Mouse (Mus musculus) limb, embryonic 12.5 days (tissue): ENCODE results near the gene Spast. TPM values are rescaled to one million over a fixed set of nuclear protein-coding genes. Genes with fewer than 3 reads are reported as not detected.

Experiments used
- ATAC-seq: fragments of 200-750 bp; cut with Nextera tagmentation; 2 replicates; pipeline ENCODE4 v1.8.0; 2017; ENCODE audit warnings: low read depth, moderate TSS enrichment; ENCODE audit not compliant: insufficient number of reproducible peaks, insufficient read depth, low FRiP score, low TSS enrichment
- H3K27ac ChIP-seq: fragments of 300-500 bp; sonication (generic); 2 replicates; pipeline ENCODE4 v1.5.1; 2016; ENCODE audit warnings: mild to moderate bottlenecking, moderate library complexity
- H3K27me3 ChIP-seq: fragments of 300-500 bp; sonication (generic); 2 replicates; pipeline ENCODE4 v1.6.1; 2016; ENCODE audit warnings: mild to moderate bottlenecking, moderate library complexity
- H3K36me3 ChIP-seq: fragments of 300-500 bp; sonication (generic); 2 replicates; pipeline ENCODE4 v1.6.1; 2016; ENCODE audit warnings: mild to moderate bottlenecking, moderate library complexity
- H3K4me1 ChIP-seq: fragments of 300-500 bp; sonication (generic); replicated peaks from 2 replicates; pipeline ENCODE4 v1.6.1; 2016
- H3K4me2 ChIP-seq: fragments of 300-500 bp; sonication (generic); 2 replicates; pipeline ENCODE4 v1.6.1; 2016; ENCODE audit warnings: mild to moderate bottlenecking, moderate library complexity
- H3K4me3 ChIP-seq: fragments of 300-500 bp; sonication (generic); replicated peaks from 2 replicates; pipeline ENCODE4 v1.5.1; 2016; ENCODE audit warnings: mild to moderate bottlenecking
- H3K9ac ChIP-seq: fragments of 300-500 bp; sonication (generic); replicated peaks from 2 replicates; pipeline ENCODE4 v1.6.1; 2016; ENCODE audit warnings: mild to moderate bottlenecking, moderate library complexity
- H3K9me3 ChIP-seq: fragments of 300-500 bp; sonication (generic); 2 replicates; pipeline ENCODE4 v1.6.1; 2016; ENCODE audit warnings: mild to moderate bottlenecking, moderate library complexity
- WGBS: fragments of 180-500 bp; shearing (Covaris S2); methylation state at CpG from one replicate; pipeline ENCODE4 v1.1.7; 2016; 5-methylcytosine and 5-hydroxymethylcytosine counted together
- polyA plus RNA-seq: library from polyadenylated mRNA; unstranded; fragments of >200 nt; fragmentation: Nextera tagmentation; extraction: Ambion mirVana; gene quantifications from 2 replicates; pipeline ENCODE4 v1.2.1, GENCODE M21; 2016

Spast gene
- polyA plus RNA-seq, 1 experiment from 2014 or later = 30.7 TPM

GRCm38 (mm10) chr17:74431481-74431880 lies 92.7 kb downstream of the Spast start:
- Histone ChIP-seq H3K4me3 (no peak overlapping the region), H3K9me3 (no peaks in the 10 kb centered on the region), H3K27me3 (no peaks in the 10 kb centered on the region), H3K36me3 (peaks cover 30% of the 10 kb centered on the region), H3K9ac (no peak overlapping the region), H3K27ac (no peak overlapping the region), H3K4me2 (no peak overlapping the region), H3K4me1 (no peaks in the 10 kb centered on the region)
- 75% methylated on average over 13 of the region's 13 CpGs for WGBS
- ATAC-seq = no peak

GRCm38 (mm10) chr17:74432631-74433030 lies 93.8 kb downstream of the Spast start:
- no peaks in the 10 kb centered on the region for H3K4me1 ChIP-seq
- no peak overlapping the region for H3K4me2 ChIP-seq
- H3K9ac ChIP-seq = no peak overlapping the region
- no peaks in the 10 kb centered on the region for H3K9me3 ChIP-seq
- ATAC-seq = no peak
- H3K27me3 ChIP-seq = no peaks in the 10 kb centered on the region
- H3K36me3 ChIP-seq = peaks cover 18% of the 10 kb centered on the region
- H3K27ac ChIP-seq = no peak overlapping the region
- WGBS = 89% methylated on average over 5 of the region's 5 CpGs
- H3K4me3 ChIP-seq = no peak overlapping the region

GRCm38 (mm10) chr17:74437762-74438161 lies 99.0 kb downstream of the Spast start:
- Histone ChIP-seq H3K9me3 (no peaks in the 10 kb centered on the region), H3K9ac (no peak overlapping the region), H3K4me2 (no peak overlapping the region), H3K36me3 (no peaks in the 10 kb centered on the region), H3K27me3 (no peaks in the 10 kb centered on the region), H3K27ac (no peak overlapping the region), H3K4me1 (no peaks in the 10 kb centered on the region), H3K4me3 (no peak overlapping the region)
- 75% methylated on average over 9 of the region's 9 CpGs for WGBS
- ATAC-seq = no peak

GRCm38 (mm10) chr17:74440486-74440885 lies 101.7 kb downstream of the Spast start:
- H3K36me3 ChIP-seq = no peaks in the 10 kb centered on the region
- 83% methylated on average over 5 of the region's 5 CpGs for WGBS
- no peak overlapping the region for H3K9ac ChIP-seq
- no peak overlapping the region for H3K4me3 ChIP-seq
- no peak for ATAC-seq
- H3K4me1 ChIP-seq = no peaks in the 10 kb centered on the region
- no peak overlapping the region for H3K4me2 ChIP-seq
- H3K27ac ChIP-seq = no peak overlapping the region
- no peaks in the 10 kb centered on the region for H3K9me3 ChIP-seq
- H3K27me3 ChIP-seq = no peaks in the 10 kb centered on the region

Other genes with a start within 250 kb of the Spast start
- gene Memo1, start 43.5 kb upstream of the Spast start, polyA plus RNA-seq = 77.7 and 80.1 TPM in 2 replicates
- 274 and 295 TPM in 2 replicates for gene Dpy30, start 15.0 kb upstream of the Spast start, polyA plus RNA-seq
- gene Slc30a6, start 56.6 kb downstream of the Spast start, polyA plus RNA-seq = 41.0 and 41.5 TPM in 2 replicates
- gene Nlrc4, start 120.2 kb downstream of the Spast start, polyA plus RNA-seq = 0.23 and 0.29 TPM in 2 replicates
- gene Yipf4, start 150.5 kb downstream of the Spast start, polyA plus RNA-seq = 53.3 and 55.1 TPM in 2 replicates
- 92.5 and 107 TPM in 2 replicates for gene Birc6, start 189.3 kb downstream of the Spast start, polyA plus RNA-seq